Mouse (Mus musculus) MEL (cell line): ENCODE measurements around the gene Zbtb24.

Source experiments
- POLR2A ChIP-seq, 2 experiments: IDR thresholded peaks; 2 replicates each; pipeline ENCODE4 v1.6.1; 2011 to 2012; ENCODE audit warnings: low read length in 2 of 2, mild to moderate bottlenecking in 2 of 2, control low read depth in 1 of 2, improper control_type of control experiment in 1 of 2, low read depth in 1 of 2, moderate library complexity in 1 of 2; ENCODE audit not compliant: control insufficient read depth in 1 of 2, insufficient read depth in 1 of 2, poor library complexity in 1 of 2
- USF1 ChIP-seq: IDR thresholded peaks from 2 replicates; pipeline ENCODE4 v1.6.1; 2014; ENCODE audit warnings: low read depth, mild to moderate bottlenecking, inconsistent platforms, low read length, improper control_type of control experiment, moderate library complexity

GRCm38 (mm10) chr10:41479961-41480360 lies 29.8 kb downstream of the Zbtb24 start:
- TF ChIP-seq POLR2A (IDR thresholded peaks at IDR 0.05; ENCODE audit: control insufficient read depth in 1 of 2, insufficient read depth in 1 of 2, low read depth in 1 of 2, low read length in 2 of 2, poor library complexity in 1 of 2) (no peak), USF1 (no peak)
